Mouse (Mus musculus): ENCODE data around the gene Ift81.
"Not testable (repeated sequence)": the region's sequence is repeated elsewhere in the genome, so short reads cannot be mapped to it uniquely, and the experiment has no call there.

Ift81 gene

DNA sequence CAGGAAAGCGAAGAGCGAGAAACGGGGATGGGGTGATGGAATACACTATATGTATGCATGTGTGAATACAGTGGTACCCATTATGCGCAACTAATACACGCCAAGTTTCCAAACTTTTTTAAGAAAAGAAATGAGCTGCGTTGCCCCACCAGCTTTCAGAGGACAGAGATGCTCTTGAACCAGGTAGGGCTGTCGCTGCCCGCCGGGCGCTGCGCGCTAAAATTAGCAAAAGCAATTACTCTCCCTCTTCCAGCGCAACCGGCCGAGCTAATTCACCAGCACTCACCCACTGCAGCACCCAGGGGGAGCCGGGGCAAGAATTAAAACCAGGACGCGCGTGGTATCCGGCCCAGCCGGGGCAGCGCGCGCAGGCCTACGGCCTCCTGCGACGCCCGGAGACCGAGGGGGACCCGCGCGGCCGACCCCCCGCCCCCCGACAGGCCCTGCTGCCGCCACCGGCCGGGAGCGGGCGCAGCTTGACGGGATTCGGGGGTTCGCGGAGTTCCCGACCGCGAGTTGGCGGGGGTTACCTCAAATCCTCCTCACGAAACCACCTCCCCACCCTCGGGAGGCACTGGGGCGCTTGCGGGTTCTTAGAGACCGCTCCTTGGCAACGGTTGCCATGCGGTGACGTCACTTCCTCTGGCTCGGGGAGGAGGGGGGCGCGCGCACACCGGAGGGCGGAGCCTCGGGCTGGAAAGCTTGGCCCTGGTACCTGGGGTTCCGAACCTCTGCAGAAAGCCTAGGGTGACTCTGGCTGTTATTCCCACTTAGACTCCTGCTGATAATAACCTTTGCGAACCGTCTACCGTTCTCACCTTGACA, at the start of gene Ift81:
Gene Ift81 (minus strand): TSS at position 611 of the 825 bp plus-strand sequence.
- peak; percentile 75 for DNase-seq (ENCODE audit: extremely low read depth, low read depth)

DNA sequence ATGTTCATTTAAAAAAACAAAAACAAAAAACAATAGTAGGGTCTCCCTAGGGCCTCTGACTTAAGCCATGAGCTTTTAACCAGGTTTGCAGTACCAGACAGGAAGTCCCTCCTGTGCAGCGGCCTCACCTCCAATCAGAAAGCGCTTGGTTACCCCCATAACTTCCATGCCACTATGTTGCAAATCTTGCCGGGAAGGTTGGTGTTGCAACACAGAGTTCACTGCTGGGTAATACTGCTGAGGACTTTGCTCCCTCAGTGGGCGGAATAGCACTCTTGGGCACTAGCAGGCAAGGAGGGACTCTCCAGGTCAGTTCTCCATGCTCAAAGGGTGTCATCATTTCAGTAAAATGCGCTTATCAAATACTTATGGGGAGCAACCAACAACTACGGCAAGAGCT, 48.2 kb upstream of the Ift81 start:
- no peak for DNase-seq (ENCODE audit: extremely low read depth, low read depth)

DNA sequence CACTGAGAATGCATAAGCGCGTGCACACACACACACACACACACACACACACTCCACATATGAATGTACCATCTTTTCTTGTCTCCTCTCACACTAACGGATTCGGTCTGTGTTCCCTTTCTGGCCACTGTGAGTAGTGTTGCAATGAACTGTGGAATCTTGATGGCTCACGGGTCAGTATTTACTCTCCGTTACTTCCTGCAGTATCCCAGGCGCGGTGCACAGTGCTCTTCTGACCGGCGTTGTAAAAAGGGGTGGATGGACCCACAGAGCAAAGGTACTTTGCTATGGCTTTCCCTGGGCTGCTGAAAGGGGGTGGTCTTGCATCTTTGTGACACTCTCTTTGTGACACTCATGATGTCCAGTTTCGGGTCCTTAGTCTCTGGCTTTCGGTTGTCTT, 42.5 kb upstream of the Ift81 start:
- DNase-seq (ENCODE audit: extremely low read depth, low read depth), result no peak

DNA sequence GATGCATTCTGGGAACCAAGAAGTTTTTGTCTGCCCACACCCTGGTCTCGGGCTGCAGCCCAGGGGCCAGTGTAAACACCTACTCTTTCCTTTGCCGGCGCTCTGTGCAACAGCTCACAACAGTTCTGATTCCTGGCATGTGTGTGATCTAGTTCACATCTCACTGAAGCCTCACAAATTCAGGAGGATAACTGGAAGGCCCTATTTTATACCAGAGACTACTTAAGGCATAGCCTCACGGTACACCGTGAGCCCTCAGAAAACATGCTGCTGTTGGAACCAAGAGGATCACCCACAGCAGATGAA, 39.9 kb upstream of the Ift81 start:
- DNase-seq (ENCODE audit: extremely low read depth, low read depth), result no peak

DNA sequence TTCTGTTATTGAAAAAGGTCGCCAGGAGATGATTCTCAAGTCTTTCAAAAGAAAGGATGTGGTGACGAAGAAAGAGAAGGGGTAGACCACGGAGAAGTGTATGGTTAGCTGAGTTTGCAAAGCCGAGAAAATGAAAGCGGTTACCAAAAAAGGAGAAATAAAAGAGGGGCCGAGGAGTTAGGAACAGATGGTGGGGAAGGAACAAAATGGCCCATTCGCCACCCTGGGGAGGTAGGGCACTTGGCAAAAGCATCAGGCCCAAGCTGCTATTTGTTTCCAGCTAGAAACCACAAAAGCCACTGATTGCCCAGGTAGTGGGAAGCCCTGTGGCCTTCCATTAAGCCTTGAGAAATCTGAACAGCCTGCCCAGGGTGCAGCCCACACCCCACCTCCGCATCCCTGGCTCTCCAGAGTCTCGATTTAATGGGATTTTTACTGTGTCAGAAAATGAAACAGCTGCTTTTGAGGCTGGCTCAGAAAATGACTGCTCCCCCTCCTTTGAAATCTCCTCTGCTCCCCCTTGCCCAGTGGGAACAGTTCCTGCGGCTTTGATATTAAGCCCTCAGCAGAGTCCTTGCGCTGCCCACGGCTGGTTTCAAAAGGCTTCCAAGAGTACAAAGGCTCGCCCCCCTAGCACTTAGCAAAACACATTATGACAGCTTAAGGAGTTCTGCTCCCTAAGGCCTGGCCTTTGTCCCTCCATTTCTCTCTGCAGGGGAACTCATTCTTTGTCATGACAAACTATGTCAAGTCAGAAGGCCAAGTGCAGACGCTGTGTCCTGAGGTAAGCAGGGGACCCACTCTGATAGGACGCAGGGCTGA, 39.3 kb upstream of the Ift81 start:
- no peak for DNase-seq (ENCODE audit: extremely low read depth, low read depth)

DNA sequence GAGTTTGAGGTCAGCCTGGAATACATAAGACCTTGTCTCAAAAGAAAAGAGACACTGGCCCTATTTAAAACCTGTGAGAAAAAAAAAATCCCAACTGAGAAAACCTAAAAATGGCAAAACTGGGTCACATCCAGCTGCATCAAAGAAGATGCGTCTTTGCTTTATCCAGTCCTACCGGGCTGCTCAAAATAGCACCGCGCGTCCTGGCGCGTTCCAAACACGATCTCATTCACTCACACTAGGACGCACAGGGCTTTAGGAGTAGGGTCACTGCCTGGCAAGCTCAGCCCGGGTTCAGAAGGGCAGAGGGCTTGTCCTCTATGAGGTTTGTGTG, 38.8 kb upstream of the Ift81 start:
- no peak for DNase-seq (ENCODE audit: extremely low read depth, low read depth)

DNA sequence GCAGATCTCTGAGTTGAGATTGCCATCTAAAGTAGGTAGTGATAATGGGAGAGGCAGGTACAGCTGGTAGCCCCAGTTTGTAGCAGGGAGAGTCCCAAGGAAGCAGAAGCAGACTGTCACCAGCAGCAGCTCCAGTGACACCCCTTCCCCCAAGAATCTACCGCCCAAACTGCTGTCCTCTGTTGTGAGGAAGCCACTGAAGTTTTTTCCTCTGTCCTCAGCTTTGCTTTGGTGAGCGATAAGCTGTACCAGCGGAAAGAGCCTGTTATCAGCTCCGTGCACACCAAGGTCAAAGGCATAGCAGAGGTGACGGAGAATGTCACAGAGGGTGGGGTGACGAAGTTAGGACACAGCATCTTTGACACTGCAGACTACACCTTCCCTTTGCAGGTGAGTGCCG, 38.2 kb upstream of the Ift81 start:
- peak; percentile 94 for DNase-seq (ENCODE audit: extremely low read depth, low read depth)

DNA sequence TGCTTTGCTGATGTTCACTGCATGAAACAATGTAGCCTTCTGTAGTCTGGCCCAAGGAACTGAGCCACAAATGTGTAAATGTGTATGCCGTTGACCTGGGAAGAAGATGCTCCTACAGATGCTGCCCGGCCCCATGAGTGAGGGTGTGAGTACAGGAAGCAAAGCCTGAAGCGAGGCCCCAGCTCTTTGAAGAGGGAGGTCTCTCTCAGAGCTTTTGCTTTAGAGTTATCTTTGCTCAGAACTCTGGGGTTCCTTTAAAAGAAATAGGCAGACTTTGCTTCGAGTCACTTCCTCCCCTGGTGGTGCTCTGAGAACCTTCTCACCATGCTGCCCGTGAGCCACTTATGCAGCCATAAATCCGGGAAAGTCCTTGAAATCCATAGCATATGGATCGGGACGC, 35.8 kb upstream of the Ift81 start:
- DNase-seq (ENCODE audit: extremely low read depth, low read depth), result no peak

DNA sequence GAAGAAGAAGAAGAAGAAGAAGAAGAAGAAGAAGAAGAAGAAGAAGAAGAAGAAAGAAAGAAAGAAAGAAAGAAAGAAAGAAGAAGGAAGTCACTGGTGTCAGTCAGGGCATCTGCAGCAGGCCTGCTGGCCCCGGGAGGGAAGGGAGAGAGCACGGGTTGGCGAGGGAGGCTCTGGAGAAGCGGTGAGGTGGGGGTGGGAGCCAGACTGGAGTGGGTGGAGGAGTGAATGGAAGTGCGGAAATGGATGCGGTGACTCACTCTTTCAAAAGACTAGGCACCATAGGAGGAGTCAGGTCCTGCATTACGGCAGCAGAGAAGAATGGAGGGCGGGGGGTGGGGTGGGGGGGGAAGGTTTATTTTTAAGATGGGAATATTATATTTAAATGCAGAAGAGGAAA, 34.9 kb upstream of the Ift81 start:
- DNase-seq (ENCODE audit: extremely low read depth, low read depth), result no peak

DNA sequence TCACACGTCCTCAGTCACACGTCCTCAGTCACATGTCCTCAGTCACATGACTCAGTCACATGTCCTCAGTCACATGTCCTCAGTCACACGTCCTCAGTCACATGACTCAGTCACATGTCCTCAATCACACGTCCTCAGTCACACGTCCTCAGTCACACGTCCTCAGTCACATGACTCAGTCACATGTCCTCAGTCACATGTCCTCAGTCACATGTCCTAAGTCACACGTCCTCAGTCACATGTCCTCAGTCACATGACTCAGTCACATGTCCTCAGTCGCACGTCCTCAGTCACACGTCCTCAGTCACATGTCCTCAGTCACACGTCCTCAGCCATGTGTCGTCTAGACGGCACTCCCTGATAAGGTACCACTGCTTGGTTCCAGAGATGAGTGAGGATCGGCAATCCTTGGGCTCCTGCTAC, 33.6 kb upstream of the Ift81 start:
- not testable (repeated sequence) for DNase-seq (ENCODE audit: extremely low read depth, low read depth)

DNA sequence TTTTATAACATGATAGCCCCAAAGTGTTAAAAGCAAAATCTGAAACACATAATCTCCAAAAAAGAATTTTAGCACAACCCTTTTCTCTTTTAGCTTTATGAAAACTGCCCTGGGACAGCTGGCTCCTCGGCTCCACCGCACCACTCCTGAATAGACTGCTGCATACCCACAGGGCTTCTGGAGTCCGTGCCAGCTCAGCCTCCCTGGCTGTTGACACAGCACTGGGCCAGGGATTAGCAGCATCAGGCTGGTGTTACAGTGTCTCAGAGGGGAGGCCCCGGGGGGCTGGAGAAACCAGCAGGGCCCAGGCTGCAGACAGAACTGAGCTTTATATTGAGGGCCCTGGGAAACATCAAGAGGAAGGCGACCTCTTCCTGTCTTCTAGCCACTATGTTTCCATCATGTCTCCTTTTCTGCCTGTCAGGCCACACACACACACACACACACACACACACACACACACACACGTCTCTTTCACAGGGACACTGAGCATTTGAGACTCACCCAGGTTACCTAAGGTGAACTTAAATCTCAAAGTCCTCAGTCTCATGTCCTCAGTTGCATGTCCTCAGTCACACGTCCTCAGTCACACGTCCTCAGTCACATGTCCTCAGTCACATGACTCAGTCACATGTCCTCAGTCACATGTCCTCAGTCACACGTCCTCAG, 33.1 kb upstream of the Ift81 start:
- DNase-seq (ENCODE audit: extremely low read depth, low read depth), result no peak

DNA sequence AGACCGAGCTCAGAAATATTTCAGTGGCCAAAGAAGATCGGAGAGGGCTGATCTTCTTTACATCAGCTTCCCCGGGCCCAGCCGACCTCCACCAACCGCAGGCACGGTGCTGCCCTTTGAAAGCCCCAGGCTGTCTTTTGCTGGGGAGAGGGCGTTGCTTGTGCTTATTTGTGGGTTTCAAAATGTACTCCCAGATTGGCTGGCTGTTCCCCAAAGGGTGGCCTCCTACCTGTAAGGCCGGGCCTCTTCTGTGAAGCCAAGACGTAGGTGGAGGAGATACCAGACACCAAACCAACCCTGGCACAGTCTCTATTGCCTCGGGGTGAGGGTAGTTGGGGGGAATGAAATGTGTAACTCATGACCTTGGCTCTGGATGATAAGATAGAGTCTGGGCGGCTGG, 31.7 kb upstream of the Ift81 start:
- DNase-seq (ENCODE audit: extremely low read depth, low read depth), result no peak

DNA sequence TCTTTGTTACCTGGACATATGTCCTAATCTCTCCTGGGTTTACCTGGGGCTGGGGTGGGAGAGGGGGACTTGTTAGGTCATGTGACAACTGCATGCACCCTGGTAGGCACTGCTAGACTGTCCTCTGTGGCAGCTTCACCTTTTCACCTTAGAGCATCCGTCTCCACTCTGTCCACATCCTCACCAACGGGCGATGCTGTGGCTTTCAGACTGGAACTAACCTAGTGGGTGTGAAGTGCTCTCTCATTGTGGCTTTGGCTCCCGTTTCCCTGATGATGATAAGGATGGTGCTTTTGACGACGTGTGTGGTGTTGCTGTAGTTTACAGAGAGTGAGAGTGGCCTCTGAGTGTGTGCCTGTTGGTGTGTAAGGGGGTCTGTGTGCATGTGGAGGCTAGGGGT, 31.0 kb upstream of the Ift81 start:
- no peak for DNase-seq (ENCODE audit: extremely low read depth, low read depth)

DNA sequence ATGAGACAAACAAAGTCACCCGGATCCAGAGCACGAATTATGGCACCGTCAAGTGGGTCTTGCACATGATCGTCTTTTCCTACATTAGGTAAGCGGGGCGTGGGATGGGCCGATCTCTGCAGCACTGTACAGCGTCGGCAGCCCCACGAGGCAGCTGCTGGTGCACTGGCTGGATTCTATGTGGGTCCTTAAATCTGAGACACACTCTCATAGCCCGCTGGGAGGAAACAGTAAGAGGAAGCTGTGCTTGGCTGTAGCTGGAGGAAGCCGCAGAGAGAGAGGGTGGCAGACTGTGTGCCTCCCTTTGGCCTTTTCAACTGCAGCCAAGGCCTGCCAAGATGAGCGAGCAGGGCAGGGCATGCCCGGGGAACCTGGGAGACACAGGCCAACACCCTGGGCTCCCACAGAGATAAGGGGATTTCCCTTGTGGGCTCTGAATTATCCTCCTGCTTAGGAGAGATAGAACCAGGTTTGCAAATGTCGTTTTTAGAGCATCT, 29.8 kb upstream of the Ift81 start:
- DNase-seq (ENCODE audit: extremely low read depth, low read depth), result peak; percentile 61

DNA sequence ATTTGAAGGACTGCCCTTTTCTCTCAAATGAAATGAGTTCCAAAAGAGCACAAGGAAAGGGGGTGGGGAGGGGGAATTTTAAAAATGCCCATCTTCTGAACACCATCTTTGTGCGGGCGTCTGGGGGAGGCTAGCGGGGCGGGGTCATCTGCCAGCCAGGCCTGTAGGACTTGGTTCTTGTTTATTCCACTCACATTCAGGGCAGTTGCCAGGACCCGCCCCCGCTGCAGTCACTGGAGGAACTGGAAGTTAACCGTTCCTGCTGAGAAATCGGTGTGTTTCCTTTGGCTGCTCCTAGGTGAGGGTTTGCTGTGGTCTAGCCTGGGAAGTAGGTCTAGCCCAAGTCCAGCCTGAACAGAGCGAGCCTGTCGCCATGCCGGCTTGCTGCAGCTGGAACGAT, 29.4 kb upstream of the Ift81 start, which contains the start of gene P2rx7:
Gene P2rx7 (plus strand): TSS at position 211 of the 400 bp plus-strand sequence.
- no peak for DNase-seq (ENCODE audit: extremely low read depth, low read depth)

DNA sequence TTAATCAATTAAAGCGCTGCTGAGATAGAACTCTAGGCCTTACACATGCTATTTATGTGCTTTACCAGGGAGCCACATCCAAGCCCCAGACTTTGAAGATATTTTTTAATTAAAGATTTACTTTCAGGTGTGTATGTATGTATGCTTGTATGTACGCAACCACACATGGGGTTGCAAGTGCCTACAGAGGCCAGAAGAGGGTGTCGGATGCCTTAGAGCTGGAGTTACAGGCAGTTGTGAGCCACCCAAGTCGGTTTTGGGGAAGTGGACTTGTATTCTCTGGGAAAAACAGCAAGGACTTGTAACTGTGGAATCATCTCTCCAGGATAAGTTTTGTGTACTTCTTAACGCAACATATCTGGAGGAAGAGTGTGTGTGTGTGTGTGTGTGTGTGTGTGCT, 25.7 kb upstream of the Ift81 start:
- DNase-seq (ENCODE audit: extremely low read depth, low read depth), result no peak

DNA sequence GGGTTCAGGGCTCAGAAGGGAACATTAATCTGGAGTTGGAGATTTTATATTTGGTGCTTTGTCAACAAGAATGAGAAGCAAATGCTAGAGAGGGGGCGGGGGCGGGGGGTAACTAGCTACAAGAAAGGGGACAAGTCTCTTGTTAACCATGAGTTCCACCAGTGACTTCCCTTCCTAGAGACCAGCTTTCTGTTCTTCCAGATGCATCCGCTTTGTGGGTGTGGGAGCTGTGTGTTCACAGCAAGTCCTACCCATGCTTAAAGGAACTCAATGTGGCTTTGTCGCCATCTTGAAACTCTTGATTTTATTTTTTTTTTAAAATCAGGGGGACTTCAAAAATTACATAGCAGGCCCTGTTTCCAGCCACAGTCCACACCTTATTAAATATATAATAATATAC, 25.2 kb upstream of the Ift81 start:
- DNase-seq (ENCODE audit: extremely low read depth, low read depth), result no peak

DNA sequence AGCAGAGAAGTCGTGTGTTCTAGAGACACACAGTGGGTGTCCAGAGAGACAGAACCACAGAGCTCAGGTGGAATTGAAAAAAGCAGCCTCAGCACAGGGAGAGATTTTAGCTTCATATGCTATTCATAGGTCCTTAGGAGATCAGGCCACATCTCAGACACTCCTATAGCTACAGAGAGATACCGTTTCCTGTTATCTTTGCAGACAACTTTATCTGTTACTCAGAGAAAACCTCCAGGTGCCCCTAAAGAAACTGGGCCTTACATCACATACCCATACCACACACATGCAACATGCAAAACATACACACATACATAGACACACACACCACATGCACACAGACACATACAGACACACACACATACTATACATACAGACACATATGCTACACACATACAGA, 24.0 kb upstream of the Ift81 start:
- no peak for DNase-seq (ENCODE audit: extremely low read depth, low read depth)

DNA sequence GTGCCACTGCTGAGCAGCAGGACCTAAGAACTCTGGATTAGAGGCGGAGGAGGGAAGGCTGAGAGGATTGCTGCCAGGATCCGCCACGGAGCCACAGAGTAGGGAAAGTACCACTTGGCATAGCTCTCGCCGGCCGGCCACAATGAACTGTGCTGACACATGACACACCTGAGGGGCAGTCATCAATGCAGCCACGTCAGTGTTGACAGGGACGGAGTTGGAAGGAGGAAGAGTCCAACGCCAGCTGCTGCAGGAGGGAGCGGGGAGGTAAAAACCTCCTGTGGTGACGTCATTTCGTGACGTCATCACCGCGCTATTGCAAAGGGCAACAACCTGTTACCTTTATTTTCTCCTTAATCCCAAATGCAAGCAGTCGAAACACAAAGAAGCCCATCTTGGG, 22.6 kb upstream of the Ift81 start:
- no peak for DNase-seq (ENCODE audit: extremely low read depth, low read depth)

DNA sequence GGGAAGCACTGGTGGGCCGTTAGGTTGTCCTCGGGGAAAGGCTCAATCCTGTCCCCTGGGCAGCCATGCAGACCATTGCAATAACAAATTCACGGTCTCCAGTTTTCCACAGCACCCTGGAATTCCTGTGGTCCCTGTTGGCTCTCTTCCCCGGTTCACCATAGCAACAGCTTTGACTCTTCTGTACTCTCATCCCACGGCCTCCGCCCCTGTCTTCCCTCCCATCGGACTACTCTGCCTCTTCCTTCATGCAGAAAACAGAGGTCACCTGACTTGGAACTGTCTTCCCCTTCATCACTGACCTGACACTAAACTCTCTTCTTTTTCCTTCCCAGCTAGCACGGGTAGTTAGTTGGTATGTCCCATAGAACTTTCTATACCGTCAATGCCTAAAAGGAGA, 22.0 kb upstream of the Ift81 start:
- DNase-seq (ENCODE audit: extremely low read depth, low read depth), result no peak

DNA sequence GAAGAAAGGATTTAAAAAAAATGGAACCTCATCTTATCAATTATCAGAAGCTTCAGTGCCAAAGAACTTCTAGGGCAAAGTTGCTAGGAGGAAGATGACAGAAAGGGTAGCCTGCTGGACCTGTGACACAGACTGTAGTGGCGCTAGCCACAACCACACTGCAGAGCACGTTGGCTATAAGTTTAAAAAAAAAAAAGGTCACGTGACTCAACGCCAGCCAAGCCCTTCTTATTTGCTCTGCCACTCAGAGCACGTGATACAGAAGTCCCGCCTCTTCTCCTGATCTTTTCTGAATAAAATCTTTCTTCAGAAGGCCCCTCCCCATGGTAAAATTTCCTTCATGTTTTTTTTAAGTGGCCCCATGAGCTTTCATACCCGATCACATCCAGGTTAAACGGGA, 20.9 kb upstream of the Ift81 start:
- DNase-seq (ENCODE audit: extremely low read depth, low read depth), result no peak

DNA sequence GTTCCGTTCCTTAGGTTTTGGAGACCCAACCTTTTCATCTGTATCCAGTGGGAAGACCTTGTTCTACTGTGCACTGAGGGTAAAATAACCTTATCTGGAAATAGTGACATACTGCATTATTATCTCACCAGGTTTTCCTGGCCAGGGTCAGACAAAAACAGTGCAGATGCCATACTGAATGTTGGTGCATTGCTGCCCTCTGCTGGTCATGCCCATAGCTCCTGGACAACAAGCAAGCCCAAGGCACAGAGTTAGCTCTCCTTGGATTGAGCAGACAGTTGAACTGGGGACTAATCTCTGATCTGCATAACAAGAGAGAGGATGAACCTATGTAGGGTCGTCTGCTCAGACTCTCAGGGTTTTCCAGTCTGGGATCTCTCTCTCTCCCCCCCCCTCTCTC, 12.9 kb upstream of the Ift81 start:
- DNase-seq (ENCODE audit: extremely low read depth, low read depth), result peak; percentile 76
